In the genomic region with DNA sequence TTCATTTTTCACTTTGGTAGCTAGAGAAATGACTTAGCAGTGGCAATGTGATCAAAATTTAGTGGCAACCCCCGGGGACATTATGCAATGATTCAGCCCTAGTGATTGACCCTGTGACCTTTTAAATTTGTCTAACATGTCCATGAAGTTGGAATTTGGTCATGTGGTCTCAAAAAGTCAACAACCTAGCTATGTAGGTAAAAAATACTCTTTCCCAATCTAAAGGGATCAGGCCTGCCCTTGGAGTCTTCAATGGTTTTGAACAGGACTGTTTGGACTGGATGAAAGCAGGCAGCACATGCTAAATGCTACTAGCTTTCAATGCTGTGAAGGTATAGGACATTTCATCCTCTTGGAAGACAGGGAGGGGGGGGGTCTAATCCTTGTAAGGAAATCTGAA, we compare ENCODE assay signal across 28 mouse cellular contexts.
DNase-seq lines count a peak whose midpoint lies in the region; ATAC-seq and TF ChIP-seq lines count a peak whose summit lies in the region.
"Had no signal": no experiment of that assay in that cellular context is flagged by ENCODE, and none has a peak within 500 bp of the region (broad histone marks: within the 10 kb centered on the region; RNA-seq: fewer than 3 reads in every experiment).

No protein-coding gene starts in this region.

- H3K4me3 ChIP-seq in heart, embryonic 13.5 days = no peak overlapping the region
- no peak overlapping the region for H3K4me3 ChIP-seq in CH12.LX (replicated peaks in 1 of 3; ENCODE audit: low read depth in 2 of 3, low read length in 2 of 3, poor library complexity in 1 of 3)
- H3K4me3 ChIP-seq in liver, embryonic 15.5 days (replicated peaks) = no peak overlapping the region
- H3K4me3 ChIP-seq in forebrain, postnatal 0 days (ENCODE audit: low read depth, low read length) = no peak overlapping the region
- H3K4me3 ChIP-seq: embryonic facial prominence, embryonic 10.5 days; embryonic facial prominence, embryonic 13.5 days; erythroblast, embryonic 14.5 days; forebrain, embryonic 12.5 days; forebrain, embryonic 15.5 days; heart, adult 2 months; heart, embryonic 10.5 days; hindbrain, embryonic 10.5 days; hindbrain, embryonic 13.5 days had no signal

- 81% methylated on average over 1 of the region's 1 CpGs for WGBS in heart, embryonic 13.5 days
- 39% methylated on average over 1 of the region's 1 CpGs for WGBS in liver, embryonic 15.5 days (ENCODE audit: insufficient replicate concordance)
- WGBS in forebrain, postnatal 0 days = 84% methylated on average over 1 of the region's 1 CpGs

- H3K9me3 ChIP-seq in heart, embryonic 13.5 days = no peaks in the 10 kb centered on the region
- H3K9me3 ChIP-seq in CH12.LX (replicated peaks; ENCODE audit: low read length) = no peaks in the 10 kb centered on the region
- no peaks in the 10 kb centered on the region for H3K9me3 ChIP-seq in liver, embryonic 15.5 days (replicated peaks)
- no peaks in the 10 kb centered on the region for H3K9me3 ChIP-seq in forebrain, postnatal 0 days (ENCODE audit: low read length)
- H3K9me3 ChIP-seq: embryonic facial prominence, embryonic 10.5 days; embryonic facial prominence, embryonic 13.5 days; forebrain, embryonic 12.5 days; forebrain, embryonic 15.5 days; G1E; heart, embryonic 10.5 days; hindbrain, embryonic 10.5 days; hindbrain, embryonic 13.5 days had no signal

- DNase-seq in heart, postnatal 25 days (ENCODE audit: low spot score) = no peak
- no peak for DNase-seq in CH12.LX (ENCODE audit: extremely low read depth)
- no peak for DNase-seq in forebrain, postnatal 0 days
- DNase-seq: adrenal gland, adult 2 months; adrenal gland, postnatal 14 days; cerebellum, adult 11 months; cerebellum, adult 8-10 months; cerebellum, postnatal 10 days; cerebellum, postnatal 36 days; embryo, embryonic 11 days; gastrocnemius, postnatal 10 days; gastrocnemius, postnatal 36 days; heart, adult 2 months; heart, postnatal 36 days had no signal

- no peak for TF ChIP-seq CTCF in CH12.LX (conservative IDR thresholded peaks at IDR 0.05 in 1 of 2, IDR thresholded peaks at IDR 0.05 in 1 of 2; ENCODE audit: low read depth in 2 of 2, low read length in 2 of 2)
- TF ChIP-seq CTCF in forebrain, postnatal 0 days (IDR thresholded peaks at IDR 0.05; ENCODE audit: low read depth) = no peak

- no peaks in the 10 kb centered on the region for H3K79me2 ChIP-seq in CH12.LX (replicated peaks; ENCODE audit: control insufficient read depth, extremely low read depth, insufficient read depth, poor library complexity, severe bottlenecking)

- in situ Hi-C loops in CH12.LX (cut with MboI; ENCODE audit: low pct_ligation_motif_present, low pct_unique_long_range_greater_than_20kb, low sequenced_read_pairs) = no loop called here

- ATAC-seq in heart, embryonic 13.5 days (ENCODE audit: extremely low read depth, insufficient number of reproducible peaks, low FRiP score, low TSS enrichment) = no peak
- ATAC-seq in liver, embryonic 15.5 days (ENCODE audit: insufficient read depth) = peak; percentile 56
- ATAC-seq in forebrain, postnatal 0 days = no peak
- ATAC-seq in activated CD4-positive, CD25-positive, alpha-beta regulatory T cell, adult 4 months = no peak
- ATAC-seq: forebrain, embryonic 15.5 days; hindbrain, embryonic 16.5 days; Patski had no signal

- no peak overlapping the region for H3K4me2 ChIP-seq in heart, embryonic 13.5 days
- no peak overlapping the region for H3K4me2 ChIP-seq in CH12.LX (ENCODE audit: insufficient read depth, low read depth, poor library complexity, severe bottlenecking)
- no peak overlapping the region for H3K4me2 ChIP-seq in liver, embryonic 15.5 days
- H3K4me2 ChIP-seq in forebrain, postnatal 0 days (ENCODE audit: low read depth) = no peak overlapping the region
- H3K4me2 ChIP-seq: embryonic facial prominence, embryonic 13.5 days; forebrain, embryonic 12.5 days; forebrain, embryonic 15.5 days; hindbrain, embryonic 13.5 days had no signal

- peaks cover 19% of the 10 kb centered on the region for H3K4me1 ChIP-seq in heart, embryonic 13.5 days
- peaks cover 0 to 9% of the 10 kb centered on the region in 2 experiments; a peak in 1 of 4 replicates for H3K4me1 ChIP-seq in CH12.LX (ENCODE audit: control insufficient read depth in 1 of 2, insufficient read depth in 2 of 2)
- no peaks in the 10 kb centered on the region for H3K4me1 ChIP-seq in liver, embryonic 15.5 days (replicated peaks)
- no peaks in the 10 kb centered on the region for H3K4me1 ChIP-seq in forebrain, postnatal 0 days (ENCODE audit: insufficient read depth)
- H3K4me1 ChIP-seq: embryonic facial prominence, embryonic 10.5 days; forebrain, embryonic 12.5 days; forebrain, embryonic 15.5 days; heart, embryonic 10.5 days; hindbrain, embryonic 10.5 days; hindbrain, embryonic 13.5 days had no signal

- no peaks in the 10 kb centered on the region for H3K27me3 ChIP-seq in heart, embryonic 13.5 days (replicated peaks)
- H3K27me3 ChIP-seq in CH12.LX (replicated peaks) = no peaks in the 10 kb centered on the region
- H3K27me3 ChIP-seq in liver, embryonic 15.5 days = no peaks in the 10 kb centered on the region
- no peaks in the 10 kb centered on the region for H3K27me3 ChIP-seq in forebrain, postnatal 0 days (ENCODE audit: insufficient read depth, low read length)
- H3K27me3 ChIP-seq: embryonic facial prominence, embryonic 13.5 days; forebrain, embryonic 12.5 days; forebrain, embryonic 15.5 days; hindbrain, embryonic 13.5 days; Patski had no signal

- TF ChIP-seq RAD21 in CH12.LX (IDR thresholded peaks at IDR 0.05; ENCODE audit: low read depth, low read length) = no peak

- dilution Hi-C loops in CH12.LX (cut with MboI; ENCODE audit: extremely low pct_ligation_motif_present, extremely low pct_unique_long_range_greater_than_20kb, low sequenced_read_pairs) = no loop called here

- no peak for TF ChIP-seq POLR2A in CH12.LX (IDR thresholded peaks at IDR 0.05; ENCODE audit: low read depth, low read length)

- intact Hi-C loops in heart, postnatal 25 days (cut with DNase I) = no loop called here

- H3K36me3 ChIP-seq in heart, embryonic 13.5 days = no peaks in the 10 kb centered on the region
- H3K36me3 ChIP-seq in CH12.LX (replicated peaks in 1 of 2; ENCODE audit: control insufficient read depth in 1 of 2, insufficient read depth in 1 of 2, low read length in 1 of 2) = no peaks in the 10 kb centered on the region
- H3K36me3 ChIP-seq in liver, embryonic 15.5 days (replicated peaks) = no peaks in the 10 kb centered on the region
- no peaks in the 10 kb centered on the region for H3K36me3 ChIP-seq in forebrain, postnatal 0 days (ENCODE audit: insufficient read depth)
- H3K36me3 ChIP-seq: embryonic facial prominence, embryonic 10.5 days; embryonic facial prominence, embryonic 13.5 days; forebrain, embryonic 12.5 days; forebrain, embryonic 15.5 days; G1E; heart, embryonic 10.5 days; hindbrain, embryonic 10.5 days; hindbrain, embryonic 13.5 days had no signal

- H3K27ac ChIP-seq in heart, embryonic 13.5 days (replicated peaks) = peak overlapping the region; percentile 61
- no peak overlapping the region for H3K27ac ChIP-seq in CH12.LX (ENCODE audit: insufficient read depth, low read depth)
- H3K27ac ChIP-seq in liver, embryonic 15.5 days (replicated peaks) = no peak overlapping the region
- H3K27ac ChIP-seq in forebrain, postnatal 0 days (ENCODE audit: low read depth, low read length) = no peak overlapping the region
- H3K27ac ChIP-seq: embryonic facial prominence, embryonic 10.5 days; embryonic facial prominence, embryonic 13.5 days; forebrain, embryonic 12.5 days; forebrain, embryonic 15.5 days; heart, adult 2 months; heart, embryonic 10.5 days; hindbrain, embryonic 10.5 days; hindbrain, embryonic 13.5 days had no signal

- no peak overlapping the region for H3K9ac ChIP-seq in heart, embryonic 13.5 days
- H3K9ac ChIP-seq in CH12.LX (ENCODE audit: insufficient read depth, low read depth) = no peak overlapping the region
- H3K9ac ChIP-seq in liver, embryonic 15.5 days = no peak overlapping the region
- no peak overlapping the region for H3K9ac ChIP-seq in forebrain, postnatal 0 days
- H3K9ac ChIP-seq: embryonic facial prominence, embryonic 13.5 days; forebrain, embryonic 12.5 days; forebrain, embryonic 15.5 days; hindbrain, embryonic 13.5 days had no signal

- TF ChIP-seq EP300 in CH12.LX (IDR thresholded peaks at IDR 0.05; ENCODE audit: low read length) = no peak

TF ChIP-seq in CH12.LX, 34 proteins besides CTCF, POLR2A, EP300 and RAD21:
- 0 out of 2 replicates have a peak, but pooled peaks have one; percentile 32 for TF ChIP-seq IRF4 (IDR thresholded peaks at IDR 0.05; ENCODE audit: low read depth, low read length)
- TF ChIP-seq JUN (IDR thresholded peaks at IDR 0.05; ENCODE audit: insufficient read depth, low read depth, low read length) = 0 out of 2 replicates have a peak, but pooled peaks have one; percentile 6
- TF ChIP-seq GABPA (IDR thresholded peaks at IDR 0.05; ENCODE audit: insufficient replicate concordance, low read depth, low read length) = no peak
